Mouse (Mus musculus) lung, postnatal 14 days (tissue): ENCODE measurements at regions not wholly inside any gene's neighbourhood (a gene's known extent, or its start where the extent isn't known, plus 50 kb on each side); places are given as distances from the start of the nearest gene placed in this dataset.
A peak's percentile ranks its signal among the peaks of the same experiment; 100 is the strongest.

ENCODE experiments used
- DNase-seq: peaks from one replicate; pipeline ENCODE4 v3.0.0; 2021

DNA sequence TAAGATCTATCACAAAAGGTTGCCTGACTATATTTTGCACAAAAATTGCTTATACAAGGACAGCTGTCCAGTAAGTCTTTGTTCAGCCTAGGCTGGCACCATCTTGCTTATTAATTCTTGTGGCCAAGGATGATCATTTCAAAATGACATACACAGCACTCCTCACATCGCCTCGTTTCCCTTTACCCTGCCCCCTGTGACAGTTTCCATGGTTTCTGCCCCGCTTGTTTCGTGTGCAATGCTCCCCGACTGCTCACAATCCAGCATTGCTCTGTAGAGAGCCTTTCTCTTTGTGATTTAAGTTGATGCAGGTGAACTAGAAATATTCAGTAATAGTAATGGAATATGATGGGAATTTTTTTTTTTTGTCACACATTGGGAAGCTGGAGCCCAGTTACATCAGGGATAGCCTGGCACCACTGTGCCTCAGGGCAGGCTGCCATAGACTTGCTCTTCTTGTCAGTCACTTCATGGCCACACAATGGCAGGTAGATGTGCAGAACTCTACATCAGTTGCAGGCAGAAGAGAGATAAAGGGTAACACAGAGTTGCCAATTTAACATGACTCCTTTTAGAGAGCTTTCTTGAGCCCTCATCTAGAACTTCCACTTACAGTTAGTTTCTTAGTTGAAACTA is 90.6 kb upstream of the Foxn2 start:
- no peak for DNase-seq

DNA sequence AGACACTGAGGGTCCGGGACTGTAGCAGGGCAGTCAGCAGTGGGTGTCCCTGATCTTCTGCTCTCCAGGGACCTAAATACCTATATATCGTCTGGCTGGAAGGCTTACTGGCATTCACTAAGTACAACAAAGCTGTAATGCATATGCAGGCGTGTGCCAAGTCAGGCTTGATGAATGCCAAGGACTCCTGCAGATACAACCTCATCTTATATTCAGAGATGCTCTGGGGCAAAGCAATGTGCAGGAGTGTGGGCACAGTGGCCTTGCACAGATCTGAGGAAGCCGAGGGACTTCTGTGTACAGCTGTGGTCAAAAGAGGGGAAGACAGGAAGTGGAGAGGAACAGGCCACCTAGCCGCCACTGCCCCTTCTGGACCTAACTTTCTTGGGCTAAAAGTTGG is 89.5 kb upstream of the Foxn2 start:
- DNase-seq: no peak

DNA sequence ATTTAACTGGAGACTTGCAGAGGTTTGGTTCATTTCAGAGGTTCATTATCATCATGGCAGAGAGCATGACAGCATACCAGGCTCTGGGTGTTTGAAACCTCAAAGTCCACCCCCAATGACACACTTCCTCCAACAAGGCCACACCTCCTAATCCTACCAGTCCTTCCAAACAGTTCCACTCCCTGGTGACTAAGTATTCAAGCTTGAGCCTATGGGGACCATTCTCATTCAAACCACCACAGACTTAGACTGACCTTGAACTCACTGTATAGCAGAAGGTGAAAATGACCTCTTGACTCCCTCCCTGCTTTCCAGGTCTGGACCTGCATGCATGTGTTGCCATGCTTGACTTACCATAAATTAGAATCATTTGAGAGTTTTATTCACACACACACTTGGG is 87.6 kb upstream of the Foxn2 start:
- no peak for DNase-seq

DNA sequence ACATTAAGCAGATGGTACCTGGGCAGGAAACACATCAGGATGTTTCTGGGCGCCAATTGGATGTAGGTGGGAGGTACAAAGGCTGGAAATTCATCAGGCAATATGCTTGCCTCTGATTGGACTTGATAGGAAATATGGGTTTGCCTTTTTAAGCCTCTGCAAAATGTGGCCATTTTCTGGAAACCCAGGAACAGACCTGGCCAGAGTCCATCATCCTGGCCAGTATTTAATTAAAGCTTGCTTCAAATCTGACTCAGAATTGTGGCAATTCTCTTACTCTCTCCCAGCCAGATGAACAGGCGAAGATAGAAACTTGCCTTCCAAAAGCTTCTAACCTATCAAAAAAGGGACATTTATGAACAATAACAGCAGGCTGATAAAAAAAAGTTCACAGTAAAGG is 79.3 kb upstream of the Foxn2 start:
- no peak for DNase-seq

DNA sequence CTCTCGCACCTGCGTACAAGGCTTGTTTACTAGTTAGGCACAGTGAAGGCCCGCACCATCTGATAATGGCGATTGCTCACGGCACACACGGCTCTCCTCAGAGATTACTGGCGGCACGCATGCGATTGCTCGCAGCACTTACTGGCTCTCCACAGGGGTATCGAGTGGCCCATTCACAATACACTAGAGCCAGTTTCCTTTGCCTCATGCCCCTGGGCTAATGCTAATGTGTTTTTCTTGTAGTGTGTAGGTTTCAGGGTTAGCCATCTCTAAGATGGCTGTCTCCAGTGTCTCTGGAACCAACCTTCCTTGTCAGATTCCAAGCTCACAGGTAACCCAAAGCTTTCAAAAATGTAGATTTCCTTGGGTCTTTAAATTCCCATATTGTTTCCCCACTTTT is 78.1 kb upstream of the Foxn2 start:
- no peak for DNase-seq

DNA sequence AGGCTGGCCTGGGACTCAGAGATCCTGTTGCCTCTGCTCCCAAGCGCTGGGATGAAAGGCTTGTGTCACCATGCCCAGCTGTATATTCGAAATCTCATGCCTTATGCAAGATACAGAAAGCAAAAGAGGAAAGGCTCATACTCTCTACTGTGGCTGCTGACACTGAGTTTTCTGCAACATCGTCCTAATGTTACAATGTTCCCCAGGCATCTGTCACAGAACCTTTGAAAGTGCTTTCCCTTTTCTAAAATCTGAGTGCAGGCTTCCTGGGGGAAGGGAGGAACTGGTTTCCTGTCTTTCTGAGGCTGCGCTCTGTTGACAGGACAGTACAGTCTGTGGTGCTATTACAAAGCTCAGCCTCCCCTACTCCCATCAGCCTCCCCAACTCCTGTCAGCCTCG is 72.6 kb upstream of the Foxn2 start:
- no peak for DNase-seq

DNA sequence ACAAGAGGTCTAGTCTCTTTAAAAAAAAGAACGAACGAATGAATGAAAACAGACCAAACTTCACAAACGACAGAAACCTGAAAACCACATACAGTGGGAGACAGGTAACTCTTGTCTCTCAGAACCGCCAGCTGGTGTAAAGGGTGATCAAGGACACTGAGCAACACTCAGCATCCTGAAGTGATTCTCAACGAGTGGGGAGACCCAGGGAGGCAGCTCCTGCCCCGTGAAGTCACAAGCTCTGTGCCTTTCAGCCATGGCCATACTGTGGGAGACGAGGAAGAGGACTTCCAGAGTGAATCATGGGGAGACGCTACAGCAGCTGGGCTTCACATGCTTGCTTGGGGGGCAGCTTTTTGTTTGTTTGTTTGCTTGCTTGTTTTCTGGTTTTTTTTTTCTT is 70.5 kb upstream of the Foxn2 start:
- DNase-seq: no peak

DNA sequence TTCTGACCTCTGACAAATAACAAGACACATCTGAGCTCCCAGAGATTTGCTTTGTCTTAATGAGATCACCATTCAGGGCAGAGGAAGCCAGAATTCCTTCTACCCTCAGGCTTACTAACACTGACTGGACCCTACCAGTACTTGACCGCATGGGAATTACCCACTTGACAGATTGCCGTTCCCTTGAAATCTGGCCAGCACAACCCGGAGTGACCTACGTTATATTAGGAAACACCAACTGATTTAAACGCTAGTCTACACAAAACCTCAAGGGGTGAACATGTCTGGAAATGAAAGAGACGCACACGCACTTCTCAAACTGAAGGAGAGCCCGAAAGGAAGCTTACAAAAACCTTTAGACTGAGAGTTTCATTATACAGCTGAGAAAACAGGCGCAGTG is 69.8 kb upstream of the Foxn2 start:
- peak; percentile 33 for DNase-seq

DNA sequence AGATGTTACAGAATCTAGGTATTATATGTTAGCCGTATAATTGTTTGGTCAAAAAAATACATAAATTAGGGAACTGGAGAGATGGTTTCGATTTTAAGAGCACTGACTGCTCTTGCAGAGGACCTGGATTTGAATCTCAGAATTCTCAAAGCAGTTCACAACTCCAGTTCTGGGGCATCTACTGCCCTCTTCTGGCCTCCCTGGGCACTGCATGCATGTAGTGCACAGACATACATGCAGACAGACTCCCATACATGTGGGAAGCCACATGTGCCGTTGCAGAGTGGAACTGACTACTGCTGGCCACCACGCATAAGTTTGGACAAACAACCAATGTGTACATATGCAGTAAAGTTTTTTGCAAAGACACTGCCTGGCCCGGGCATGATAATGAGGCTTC is 62.0 kb upstream of the Foxn2 start:
- DNase-seq: no peak

DNA sequence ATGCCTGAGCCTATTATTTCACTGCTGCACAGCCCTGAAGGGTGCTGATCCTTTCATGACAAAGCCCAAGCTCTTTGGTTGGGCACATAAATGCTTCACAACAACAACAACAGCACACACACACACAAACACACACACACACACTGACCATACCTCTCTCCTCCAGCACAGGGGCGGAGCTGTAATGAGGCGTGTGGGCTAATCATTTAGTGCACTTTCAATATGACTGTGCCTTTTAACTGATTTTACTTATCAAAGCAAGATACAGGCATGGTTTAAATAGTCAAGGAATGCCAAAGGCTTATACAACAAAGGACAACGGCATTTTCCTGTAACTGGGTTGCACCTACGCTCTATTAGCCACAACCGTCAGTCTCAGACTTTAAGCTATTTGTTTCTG is 61.1 kb upstream of the Foxn2 start:
- no peak for DNase-seq

DNA sequence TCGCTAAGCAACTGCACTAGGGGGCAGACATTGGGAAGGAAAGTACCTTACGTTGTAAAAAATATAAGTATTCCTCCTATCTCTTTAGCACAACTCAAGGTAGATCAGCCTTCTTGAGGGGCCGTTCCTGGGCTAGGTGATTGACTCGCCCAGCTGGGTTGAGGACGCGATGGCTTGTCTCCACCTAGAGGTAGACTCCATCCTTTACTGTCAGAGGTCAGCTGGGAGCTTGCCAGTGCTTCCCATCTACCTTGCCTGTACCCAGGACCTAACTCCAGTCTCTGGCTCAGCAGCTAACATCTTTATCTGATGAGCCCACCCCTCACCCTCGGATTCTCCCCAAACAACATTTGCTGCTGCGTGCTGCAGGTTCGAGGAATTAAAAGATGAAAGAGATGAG is 59.4 kb upstream of the Foxn2 start:
- no peak for DNase-seq

DNA sequence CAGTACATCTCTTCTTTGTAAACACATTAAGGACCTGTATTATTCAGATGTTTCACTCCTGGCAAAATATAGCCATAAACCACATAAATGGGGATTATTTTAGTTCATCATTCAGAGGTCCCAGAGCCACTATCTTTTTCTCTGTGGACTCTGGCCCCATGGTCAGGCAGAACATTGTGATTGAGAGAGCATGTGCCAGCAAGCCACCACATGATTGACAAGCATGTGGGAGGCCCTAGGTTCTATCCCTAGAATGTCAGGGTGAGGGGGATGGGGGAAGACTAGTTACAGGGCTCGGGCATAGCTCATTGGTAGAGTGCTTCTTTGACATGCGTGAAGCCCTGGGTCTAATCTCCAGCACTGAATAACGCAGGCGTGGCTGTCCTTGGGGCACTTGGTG is 57.1 kb upstream of the Foxn2 start:
- DNase-seq: no peak

DNA sequence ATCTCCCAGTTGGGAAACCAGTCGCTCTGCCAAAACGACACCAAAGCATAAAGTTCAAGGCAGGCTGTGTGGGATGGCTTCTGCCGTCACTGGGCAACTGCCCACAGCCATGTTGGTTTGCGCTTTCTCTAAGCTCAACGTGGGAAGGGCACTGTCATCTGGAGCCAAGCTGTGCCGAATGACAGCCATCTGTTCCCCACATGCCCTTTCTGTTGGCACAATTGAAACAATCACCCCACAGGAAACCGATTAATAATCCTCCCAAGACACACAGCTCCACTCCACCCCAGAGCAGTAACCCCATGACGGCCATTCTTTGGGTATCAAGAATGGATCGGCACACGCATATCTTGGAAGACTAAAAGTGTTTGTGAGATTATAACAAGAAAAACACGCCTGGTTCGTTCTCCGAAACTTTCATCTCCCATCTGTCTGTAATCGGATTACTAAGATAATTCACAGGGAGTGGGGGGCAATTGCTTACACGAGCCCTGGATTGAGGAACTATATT is 52.0 kb upstream of the Foxn2 start:
- no peak for DNase-seq

DNA sequence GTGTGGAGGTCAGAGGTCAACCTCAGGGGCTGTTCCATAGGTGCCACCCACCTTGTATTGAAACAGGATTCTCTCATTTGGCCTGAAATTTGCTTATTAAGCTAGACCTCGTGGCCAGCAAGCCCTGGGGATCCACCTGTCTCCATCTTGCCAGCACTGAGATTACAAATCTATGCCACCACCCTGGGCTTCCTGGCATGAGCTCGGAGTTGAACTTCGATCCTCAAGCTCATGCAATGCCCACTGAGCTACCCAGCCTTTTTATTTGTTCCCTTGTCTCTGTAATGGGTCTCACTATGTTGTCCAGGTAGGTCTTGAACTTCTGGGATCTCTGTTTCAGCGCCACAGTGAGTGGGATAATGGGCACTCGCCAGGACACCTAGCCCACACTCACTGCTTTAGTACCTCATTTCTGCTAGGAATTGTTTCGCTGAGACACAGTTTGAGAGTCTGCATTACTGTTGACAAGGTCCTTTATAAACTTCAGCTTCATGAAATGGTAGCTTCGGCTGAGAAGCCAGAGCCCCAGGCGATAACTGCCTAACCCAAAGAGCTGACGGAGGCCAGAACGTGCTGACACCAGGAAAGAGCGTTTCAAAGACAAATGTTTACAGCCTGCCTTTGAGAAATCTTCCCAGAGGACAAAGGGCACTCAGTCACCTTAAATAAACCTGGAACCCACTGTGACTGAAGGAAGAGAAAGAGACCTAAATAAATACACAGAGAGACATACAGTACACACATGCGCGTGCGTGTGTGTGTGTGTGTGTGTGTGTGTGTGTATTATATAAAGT is 50.6 kb upstream of the Foxn2 start:
- DNase-seq: no peak
